Mouse (Mus musculus) MEL-GATA-1-ER (cell line): ENCODE results near the gene Kalrn.

Experiments used
- DNase-seq: peaks from one replicate; pipeline ENCODE4 v3.0.0-alpha.2; 2012; ENCODE audit warnings: low read depth; ENCODE audit errors: extremely low read depth

The Kalrn gene

GRCm38 (mm10) chr16:34270681-34271080, 302.7 kb downstream of the Kalrn start:
- DNase-seq = no peak

DNA sequence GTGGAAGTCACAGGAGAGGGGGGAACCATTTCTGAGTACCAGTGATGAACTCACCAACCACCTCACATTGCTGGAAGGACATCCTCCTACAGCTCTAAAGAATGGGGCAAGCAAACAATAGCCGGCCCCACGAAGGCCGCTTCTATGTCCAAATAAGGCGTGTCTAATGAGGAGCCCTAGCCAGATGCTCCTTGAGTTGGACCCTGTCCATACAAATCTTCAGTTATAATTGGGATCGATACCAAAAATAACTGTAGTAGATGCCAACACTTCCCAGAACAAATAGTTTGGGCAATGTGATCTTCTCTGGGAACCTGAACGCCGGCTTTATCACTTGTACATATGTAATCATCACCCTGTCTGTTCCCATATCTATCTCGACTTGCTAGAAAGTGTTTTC, 303.7 kb downstream of the Kalrn start:
- no peak for DNase-seq

- DNase-seq = no peak
These were observed 305.6 kb downstream of the Kalrn start for GRCm38 (mm10) chr16:34267751-34268150.

DNA sequence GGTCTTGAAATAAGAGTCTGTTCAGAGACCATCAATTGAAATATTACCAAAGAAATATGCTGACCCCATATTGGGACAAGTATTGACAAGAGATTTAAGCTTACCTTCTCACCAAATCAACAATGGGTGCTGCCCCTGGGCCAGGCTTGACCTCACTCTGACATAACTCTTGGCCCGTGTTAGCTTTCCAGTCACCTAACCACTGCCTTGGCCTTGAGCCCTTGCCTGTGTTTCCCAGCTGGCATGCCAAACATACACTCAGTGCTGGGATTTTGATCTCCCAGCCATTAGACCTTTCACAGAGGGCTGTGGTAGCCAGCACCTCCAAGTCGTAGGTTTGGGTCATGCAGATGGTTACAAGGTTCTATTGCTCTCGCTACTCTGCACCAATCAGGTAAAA, 308.7 kb downstream of the Kalrn start:
- no peak for DNase-seq

DNA sequence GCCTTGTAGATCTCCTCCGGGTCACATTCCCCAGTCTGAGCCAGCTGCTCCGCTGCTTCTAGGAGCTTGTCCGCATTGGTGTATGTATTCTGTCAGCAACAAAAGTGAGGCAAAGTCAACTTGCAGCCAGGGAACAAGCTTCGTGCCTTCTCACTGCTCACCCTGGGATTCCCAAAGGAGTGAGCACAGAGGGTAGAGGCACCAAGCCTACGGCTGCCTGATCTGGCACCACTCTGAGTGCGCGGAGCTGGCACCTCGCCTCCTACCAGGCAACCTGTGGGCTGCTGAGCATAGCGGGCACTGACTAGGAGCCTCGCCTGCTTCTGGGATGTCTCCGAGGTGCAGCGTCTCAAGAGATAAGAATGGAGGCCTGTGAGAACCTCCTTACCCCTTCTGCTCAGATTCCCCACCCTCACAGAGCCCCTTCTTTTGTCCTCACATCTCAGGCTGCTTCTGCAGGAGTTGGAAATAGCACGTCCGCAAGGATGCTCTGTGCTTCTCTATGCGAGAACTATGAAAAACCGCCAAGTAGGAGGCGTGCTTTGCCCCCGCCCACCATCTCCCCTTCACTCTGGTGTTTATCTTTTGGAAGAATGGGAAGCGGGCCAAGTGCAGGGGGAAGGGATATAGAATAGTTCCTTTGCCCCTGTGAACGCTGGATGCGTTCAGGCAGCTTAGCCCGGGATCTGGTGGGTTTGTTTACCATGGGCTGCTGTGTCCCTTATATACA, 310.4 kb downstream of the Kalrn start:
- no peak for DNase-seq

DNA sequence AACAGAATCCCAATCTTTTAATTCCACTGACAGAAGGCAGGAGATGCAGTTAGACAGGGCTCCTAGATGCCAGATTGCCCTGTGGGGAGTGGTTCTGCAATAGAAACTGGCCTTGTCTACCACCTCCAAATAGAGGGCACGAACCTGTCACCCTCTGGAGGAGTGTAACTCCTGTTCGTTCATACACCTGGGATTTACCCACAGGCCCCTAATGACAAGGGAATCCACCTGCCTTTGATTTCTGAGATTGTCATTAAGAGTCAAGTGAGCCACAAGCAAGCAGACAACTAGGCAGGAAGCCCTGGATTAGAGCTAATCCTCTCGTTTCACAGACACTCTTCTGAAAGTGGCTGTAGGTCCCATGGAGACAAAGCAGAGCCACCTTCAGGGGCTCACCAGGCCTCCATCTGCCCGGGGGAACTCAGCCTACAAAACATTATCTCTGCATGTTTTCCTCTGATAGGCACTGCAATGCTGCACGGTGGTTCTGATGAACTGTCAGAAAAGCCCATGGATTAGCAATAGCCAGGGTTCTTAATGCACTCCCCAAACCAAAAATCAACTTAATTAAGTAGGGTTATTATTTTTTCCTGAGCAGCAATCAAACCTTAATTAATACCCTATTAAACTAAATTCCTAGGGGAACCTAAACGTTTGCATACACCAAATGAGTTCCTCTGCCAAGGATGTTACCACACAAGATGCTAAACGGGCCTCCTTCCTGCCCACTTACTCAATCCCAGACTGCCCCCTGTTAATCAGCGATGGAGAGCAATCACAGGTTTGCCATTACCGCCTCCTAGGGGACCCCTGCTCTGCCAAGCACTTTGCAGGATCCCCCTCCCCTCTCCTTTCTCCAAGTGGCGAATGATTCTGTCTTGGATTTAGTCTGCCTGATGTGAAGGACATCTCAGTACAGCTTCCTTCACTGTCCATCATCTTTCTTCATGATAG, 312.1 kb downstream of the Kalrn start:
- DNase-seq = no peak

- no peak for DNase-seq
These were observed 318.7 kb downstream of the Kalrn start for GRCm38 (mm10) chr16:34254646-34255022.

DNA sequence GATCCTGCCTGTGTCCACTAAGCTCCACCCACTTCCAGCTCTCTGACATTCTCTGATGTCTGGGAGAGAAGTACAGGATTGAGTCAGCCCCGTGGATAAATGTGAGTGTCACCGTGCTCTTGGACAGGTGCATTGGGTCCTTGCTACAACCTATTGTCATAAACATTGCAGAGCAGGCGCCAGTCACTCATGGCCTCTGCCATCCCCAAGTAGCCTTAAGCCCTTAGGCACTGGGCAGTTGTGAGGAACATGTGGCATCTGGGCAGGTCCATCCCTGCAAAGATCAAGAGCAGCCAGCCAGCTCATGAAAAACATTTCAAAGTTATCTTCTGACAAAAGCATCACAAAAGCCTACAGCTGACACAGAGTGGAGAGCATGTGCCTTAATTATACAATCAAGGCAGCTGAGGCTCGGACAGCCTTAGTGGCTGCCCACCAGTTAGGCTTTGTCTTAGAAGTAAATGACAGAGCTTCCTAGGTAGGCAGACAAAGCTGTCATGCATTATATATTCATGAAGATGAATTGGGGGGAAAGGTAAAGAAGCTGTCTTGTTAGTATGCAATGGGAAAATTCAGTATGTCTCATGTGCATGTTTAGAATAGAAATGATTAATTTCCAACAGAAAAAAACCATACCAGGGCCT, 319.2 kb downstream of the Kalrn start:
- DNase-seq = no peak

DNA sequence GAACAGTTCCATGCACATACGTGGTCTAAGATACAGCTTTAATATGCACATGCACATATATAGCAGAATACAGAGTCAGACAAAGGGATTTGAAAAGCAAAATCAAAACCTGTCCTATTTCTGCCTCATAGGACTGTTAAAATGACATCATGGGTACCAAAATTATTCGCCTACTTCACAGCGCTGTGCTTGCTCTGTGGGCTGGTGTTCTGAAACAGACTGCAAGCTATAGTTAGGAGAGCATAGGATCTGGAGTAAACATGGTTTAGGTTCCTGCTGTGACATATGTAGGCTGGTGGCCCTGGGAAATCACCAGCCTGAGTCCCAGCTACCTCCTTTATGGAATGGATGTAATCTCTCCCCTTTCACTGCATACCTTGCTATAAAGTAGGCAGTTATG, 320.7 kb downstream of the Kalrn start:
- DNase-seq = no peak

DNA sequence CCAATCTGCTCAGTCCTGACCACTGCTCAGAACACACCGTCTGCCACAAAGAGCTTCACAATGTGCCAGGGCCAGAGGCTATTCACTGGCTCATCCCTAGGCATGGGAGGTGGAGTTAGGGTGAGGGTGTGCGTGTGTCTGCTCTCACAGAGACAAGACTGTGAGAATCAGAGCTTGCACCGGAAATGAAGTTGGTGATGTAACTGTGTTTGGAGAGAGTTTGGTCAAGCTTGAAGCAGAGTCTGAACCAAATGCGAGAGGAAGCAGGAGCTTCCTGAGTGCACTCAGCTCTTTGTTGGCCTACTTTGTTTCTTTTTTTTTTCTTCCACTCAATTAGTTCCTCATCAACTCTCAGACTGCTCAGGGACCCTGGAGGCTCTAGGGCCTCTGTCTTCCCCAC, 325.1 kb downstream of the Kalrn start:
- DNase-seq = no peak

- no peak for DNase-seq
These were observed 331.2 kb downstream of the Kalrn start for GRCm38 (mm10) chr16:34241936-34242729.

- DNase-seq = no peak
These were observed 333.7 kb downstream of the Kalrn start for GRCm38 (mm10) chr16:34239618-34240017.

DNA sequence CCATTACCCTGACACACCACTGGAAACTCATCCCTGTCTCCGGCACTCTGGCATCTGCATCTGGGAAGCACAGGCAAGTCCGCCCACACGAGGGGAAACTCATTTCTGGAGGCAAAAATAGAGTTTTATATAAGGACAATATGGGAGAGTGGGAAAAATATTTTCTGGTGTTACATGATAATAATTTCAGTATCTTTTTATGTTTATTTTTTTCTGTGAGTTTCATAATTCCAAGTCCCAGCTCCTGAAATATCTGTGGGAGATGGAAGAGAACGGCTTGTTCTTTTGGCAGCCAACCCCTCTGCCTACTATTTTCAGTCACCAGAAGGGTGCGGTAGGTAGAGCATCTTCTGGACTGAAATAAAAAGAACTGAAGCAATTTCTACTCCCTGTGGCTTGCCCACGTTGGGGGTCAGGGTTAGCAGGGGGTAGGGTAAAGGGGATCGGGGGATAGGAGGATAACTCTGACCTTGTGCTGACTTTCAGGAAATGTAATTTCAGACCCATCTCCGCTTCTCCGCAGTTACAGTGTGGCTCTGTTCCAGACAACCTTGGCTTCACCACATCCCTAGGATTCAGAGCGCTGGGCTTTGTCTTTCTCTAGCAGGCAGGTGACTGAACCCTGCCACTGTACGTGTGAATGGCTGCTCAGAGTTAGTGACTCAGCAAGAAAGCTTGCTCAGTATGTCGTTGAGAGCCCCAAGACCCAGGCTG, 336.3 kb downstream of the Kalrn start:
- DNase-seq = no peak

DNA sequence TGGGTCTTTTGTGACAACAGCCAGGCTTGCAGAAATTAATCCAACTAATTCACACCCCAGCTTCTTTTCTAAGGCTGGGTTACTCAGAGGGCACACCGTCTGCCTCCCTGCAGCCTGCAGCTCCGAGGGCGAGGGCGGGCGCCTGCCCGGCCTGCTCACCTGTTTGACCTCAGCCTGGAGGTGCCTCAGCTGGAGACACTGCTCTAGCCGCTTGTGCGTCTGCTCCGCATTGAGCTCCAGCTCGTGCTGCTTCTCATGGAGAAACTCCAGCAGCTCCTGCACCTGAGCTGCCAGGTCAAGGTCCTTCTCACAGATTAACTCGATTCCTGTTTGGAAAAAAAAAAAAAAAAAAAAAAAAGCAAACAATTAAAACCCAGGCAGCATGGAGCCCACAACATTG, 338.2 kb downstream of the Kalrn start:
- no peak for DNase-seq

GRCm38 (mm10) chr16:34231952-34232351, 341.4 kb downstream of the Kalrn start:
- DNase-seq = no peak

GRCm38 (mm10) chr16:34231146-34231545, 342.2 kb downstream of the Kalrn start:
- no peak for DNase-seq

DNA sequence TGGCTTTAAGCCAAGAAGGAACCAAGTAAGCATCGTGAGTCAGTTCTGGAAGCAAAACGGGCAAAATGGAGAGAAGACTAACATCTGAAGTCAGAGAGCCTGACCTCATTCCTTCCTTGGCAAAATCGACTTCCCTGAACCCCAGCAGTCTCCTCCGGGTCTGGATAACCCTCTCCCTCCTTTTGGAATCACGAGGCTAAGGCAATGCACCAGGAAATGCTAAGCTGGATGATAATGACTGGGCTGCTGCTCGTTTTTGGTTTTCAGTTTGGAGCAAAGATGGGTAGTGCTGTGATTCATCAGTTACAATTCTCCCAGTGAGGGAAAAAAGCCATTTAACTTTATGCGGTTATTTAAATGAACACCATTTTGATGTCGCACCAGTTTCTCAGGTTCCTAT, 344.0 kb downstream of the Kalrn start:
- DNase-seq = no peak

DNA sequence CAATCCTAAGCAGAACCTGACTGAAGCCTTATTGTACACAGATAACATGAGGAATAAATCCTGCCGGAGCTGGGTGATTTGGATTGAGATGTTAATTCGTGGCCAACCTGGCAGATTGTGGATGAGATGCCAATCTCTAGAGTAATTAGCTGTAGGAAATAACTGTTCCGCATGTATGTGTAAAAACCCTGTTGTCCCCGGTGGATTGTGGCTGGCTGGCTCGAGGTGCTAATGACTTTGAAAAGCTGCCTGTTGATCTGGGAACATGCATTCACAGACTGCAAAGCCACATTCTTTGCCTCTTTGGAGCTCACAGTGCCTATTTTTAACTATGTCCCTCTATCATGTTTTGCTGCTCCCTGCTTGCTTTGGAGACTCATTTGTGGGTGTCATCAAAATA, 344.7 kb downstream of the Kalrn start:
- DNase-seq = no peak

- no peak for DNase-seq
These were observed 361.2 kb downstream of the Kalrn start for GRCm38 (mm10) chr16:34212160-34212559.

GRCm38 (mm10) chr16:34211243-34211642, 362.1 kb downstream of the Kalrn start:
- no peak for DNase-seq

DNA sequence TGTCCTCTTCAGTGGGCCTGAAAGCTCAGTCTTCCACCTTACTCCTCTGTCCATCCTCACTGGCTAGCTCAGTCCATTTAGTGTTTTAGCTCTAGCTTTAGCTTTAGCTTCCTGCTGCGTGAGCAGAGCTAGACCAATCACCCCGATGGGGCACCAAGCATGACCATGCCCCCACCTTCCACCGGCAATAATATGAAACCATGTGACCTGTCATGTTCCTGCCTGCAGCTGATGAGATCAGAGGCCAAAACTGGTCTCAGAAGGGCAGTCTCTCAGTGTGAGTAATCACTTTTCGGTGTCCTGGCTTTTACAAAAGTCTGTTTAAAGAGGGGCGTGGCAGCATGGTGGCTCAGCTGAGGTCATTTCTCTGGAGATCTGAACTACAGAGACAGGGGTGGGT, 364.6 kb downstream of the Kalrn start:
- no peak for DNase-seq
